10 mouse cellular contexts compared by ENCODE assay signal in the genomic region with DNA sequence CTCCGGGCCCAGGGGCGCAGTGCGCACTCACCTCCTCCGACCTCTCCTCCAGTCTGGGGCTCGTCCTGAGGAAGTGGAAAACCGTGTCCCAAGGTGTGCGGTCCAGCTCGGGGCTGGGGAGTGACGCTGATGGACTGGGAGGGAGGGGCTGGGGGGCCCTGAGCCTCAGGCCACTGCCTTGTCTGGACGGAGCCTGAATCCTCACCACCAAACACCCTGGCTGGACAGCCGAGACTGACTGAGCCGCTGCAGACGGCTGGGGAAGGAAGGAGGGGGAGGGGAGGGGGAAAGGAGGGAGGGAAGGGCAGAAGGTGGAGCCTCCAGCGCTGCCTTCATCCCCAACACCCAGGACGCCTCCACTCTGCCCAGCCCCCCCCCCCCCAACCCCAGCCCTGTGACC. TPM values are rescaled to one million over a fixed set of nuclear protein-coding genes. Genes with fewer than 3 reads are reported as not detected.
A peak's percentile ranks its signal among the peaks of the same experiment; 100 is the strongest.
DNase-seq lines count a peak whose midpoint lies in the region; ATAC-seq and TF ChIP-seq lines count a peak whose summit lies in the region.
"Had no signal": no experiment of that assay in that cellular context is flagged by ENCODE, and none has a peak within 500 bp of the region (broad histone marks: within the 10 kb centered on the region; RNA-seq: fewer than 3 reads in every experiment).

No protein-coding gene starts in this region.

- no peak for DNase-seq in heart, postnatal 0 days (ENCODE audit: low spot score)
- no peak for DNase-seq in heart, adult 8-10 months (ENCODE audit: low spot score)
- DNase-seq in hindbrain, embryonic 14.5 days (ENCODE audit: low spot score): no peak
- no peak for DNase-seq in urinary bladder, postnatal 25 days (ENCODE audit: low spot score)
- no peak for DNase-seq in ovary, postnatal 10 days (ENCODE audit: low spot score)
- DNase-seq: gastrocnemius, postnatal 14 days; liver, embryonic 13.5 days had no signal

- H3K4me1 ChIP-seq in heart, postnatal 0 days (ENCODE audit: control insufficient read depth, insufficient read depth): no peaks in the 10 kb centered on the region
- no peaks in the 10 kb centered on the region for H3K4me1 ChIP-seq in cortical plate, adult 2 months (ENCODE audit: control insufficient read depth, insufficient read depth, low read length)
- no peaks in the 10 kb centered on the region for H3K4me1 ChIP-seq in hindbrain, embryonic 14.5 days (replicated peaks; ENCODE audit: control insufficient read depth, insufficient read depth, low read length)
- peaks cover 15% of the 10 kb centered on the region; the same call in 1 of the 2 replicates for H3K4me1 ChIP-seq in neural tube, embryonic 15.5 days
- H3K4me1 ChIP-seq: liver, embryonic 13.5 days had no signal

- peak; percentile 63; the same call in 1 of the 2 replicates for TF ChIP-seq POLR2A in cortical plate, adult 2 months (IDR thresholded peaks at IDR 0.05; ENCODE audit: extremely low read depth, insufficient read depth, low read length)

- no peaks in the 10 kb centered on the region for H3K36me3 ChIP-seq in heart, postnatal 0 days (replicated peaks; ENCODE audit: control insufficient read depth, insufficient read depth, low read length)
- H3K36me3 ChIP-seq in hindbrain, embryonic 14.5 days (replicated peaks; ENCODE audit: control insufficient read depth, insufficient read depth): no peaks in the 10 kb centered on the region
- H3K36me3 ChIP-seq in neural tube, embryonic 15.5 days: no peaks in the 10 kb centered on the region
- H3K36me3 ChIP-seq: liver, embryonic 13.5 days had no signal

- H3K27ac ChIP-seq in heart, postnatal 0 days (ENCODE audit: low read depth): no peak overlapping the region
- 0 out of 2 replicates have a peak overlapping the region, but pooled peaks have one; percentile 32 for H3K27ac ChIP-seq in cortical plate, adult 2 months (ENCODE audit: insufficient read depth, low read length)
- no peak overlapping the region for H3K27ac ChIP-seq in hindbrain, embryonic 14.5 days
- no peak overlapping the region for H3K27ac ChIP-seq in neural tube, embryonic 15.5 days (replicated peaks)
- H3K27ac ChIP-seq: liver, embryonic 13.5 days had no signal

- 13% methylated on average over 14 of the region's 15 CpGs for WGBS in heart, postnatal 0 days
- WGBS in hindbrain, embryonic 14.5 days: 8% methylated on average over 13 of the region's 15 CpGs
- WGBS in neural tube, embryonic 15.5 days: 6% methylated on average over 15 of the region's 15 CpGs

- no peak for TF ChIP-seq CTCF in heart, postnatal 0 days (IDR thresholded peaks at IDR 0.05; ENCODE audit: low read depth)
- no peak for TF ChIP-seq CTCF in cortical plate, adult 2 months (IDR thresholded peaks at IDR 0.05; ENCODE audit: extremely low read depth, insufficient read depth, low read length)

- ATAC-seq in heart, postnatal 0 days (ENCODE audit: insufficient read depth, low read depth): no peak
- ATAC-seq in hindbrain, embryonic 14.5 days (ENCODE audit: low FRiP score): no peak
- no peak for ATAC-seq in neural tube, embryonic 15.5 days (ENCODE audit: low FRiP score)

- no peak overlapping the region for H3K9ac ChIP-seq in heart, postnatal 0 days (replicated peaks; ENCODE audit: low read depth, low read length)
- H3K9ac ChIP-seq in hindbrain, embryonic 14.5 days: 0 out of 2 replicates have a peak overlapping the region, but pooled peaks have one; percentile 28
- peak overlapping the region; percentile 21; the same call in 1 of the 2 replicates for H3K9ac ChIP-seq in neural tube, embryonic 15.5 days (replicated peaks)
- H3K9ac ChIP-seq: liver, embryonic 13.5 days had no signal

- H3K9me3 ChIP-seq in heart, postnatal 0 days (replicated peaks; ENCODE audit: control insufficient read depth, low read length): no peaks in the 10 kb centered on the region
- H3K9me3 ChIP-seq in hindbrain, embryonic 14.5 days (ENCODE audit: control insufficient read depth, low read length): no peaks in the 10 kb centered on the region
- H3K9me3 ChIP-seq in neural tube, embryonic 15.5 days (replicated peaks): no peaks in the 10 kb centered on the region
- H3K9me3 ChIP-seq: liver, embryonic 13.5 days had no signal

- peaks cover 64% of the 10 kb centered on the region for H3K27me3 ChIP-seq in heart, postnatal 0 days (ENCODE audit: control insufficient read depth, insufficient read depth, low read length)
- H3K27me3 ChIP-seq in hindbrain, embryonic 14.5 days (ENCODE audit: control insufficient read depth, insufficient read depth, low read length): peaks cover 43% of the 10 kb centered on the region
- peaks cover 40% of the 10 kb centered on the region for H3K27me3 ChIP-seq in neural tube, embryonic 15.5 days (replicated peaks)

- TF ChIP-seq EP300 in heart, postnatal 0 days (IDR thresholded peaks at IDR 0.05; ENCODE audit: low read depth): no peak

- no peak overlapping the region for H3K4me2 ChIP-seq in heart, postnatal 0 days (ENCODE audit: low read depth, low read length)
- no peak overlapping the region for H3K4me2 ChIP-seq in hindbrain, embryonic 14.5 days (replicated peaks)
- no peak overlapping the region for H3K4me2 ChIP-seq in neural tube, embryonic 15.5 days

- H3K4me3 ChIP-seq in heart, postnatal 0 days (ENCODE audit: low read depth, low read length): peak overlapping the region; percentile 19
- peak overlapping the region; percentile 36 for H3K4me3 ChIP-seq in cortical plate, adult 2 months (ENCODE audit: insufficient read depth, low read length)
- peak overlapping the region; percentile 23; the same call in 1 of the 2 replicates for H3K4me3 ChIP-seq in hindbrain, embryonic 14.5 days (replicated peaks; ENCODE audit: low read length)
- peak overlapping the region; percentile 26 for H3K4me3 ChIP-seq in neural tube, embryonic 15.5 days (replicated peaks)
- H3K4me3 ChIP-seq: liver, embryonic 13.5 days had no signal

RNA-seq across cellular contexts. Expression of a gene that starts 0.8 kb away (rescaled TPM):
- 0.31 and 0.53 TPM in 2 replicates for total RNA-seq in heart, postnatal 0 days (2014; rRNA removed; ENCODE audit: low replicate concordance)
- polyA plus RNA-seq in heart, postnatal 0 days (2015; fragmentation: Nextera tagmentation; extraction: Ambion mirVana): 0.12 and 0.34 TPM in 2 replicates
- total RNA-seq in heart, adult 8-10 months (2022): 1 to 10 TPM in 2 of 4 experiments, under 1 TPM in 2; 0.55 to 1.7 (median 0.94) TPM
- polyA plus RNA-seq in cortical plate, adult 2 months (2012; rRNA removed): 60.8 and 69.3 TPM in 2 replicates
- polyA plus RNA-seq in hindbrain, embryonic 14.5 days (2014; fragmentation: Nextera tagmentation; extraction: Ambion mirVana): 8.9 and 10.3 TPM in 2 replicates
- 11.6 and 13.4 TPM in 2 replicates for polyA plus RNA-seq in neural tube, embryonic 15.5 days (2015; fragmentation: Nextera tagmentation; extraction: Ambion mirVana)
- total RNA-seq: megakaryocyte-erythroid progenitor cell, adult 5-6 weeks had no signal

RNA-seq across cellular contexts. Expression of a gene that starts 23.2 kb away (rescaled TPM):
- 2.2 TPM in 1 of 2 replicates, not detected in the other for total RNA-seq in heart, postnatal 0 days (2014; rRNA removed; ENCODE audit: low replicate concordance)
- 8.8 and 10.7 TPM in 2 replicates for polyA plus RNA-seq in heart, postnatal 0 days (2015; fragmentation: Nextera tagmentation; extraction: Ambion mirVana)
- total RNA-seq in heart, adult 8-10 months (2022): 1 to 10 TPM; 1.6 to 2.7 (median 2.4) TPM
- 16.5 and 17.1 TPM in 2 replicates for polyA plus RNA-seq in cortical plate, adult 2 months (2012; rRNA removed)
- polyA plus RNA-seq in hindbrain, embryonic 14.5 days (2014; fragmentation: Nextera tagmentation; extraction: Ambion mirVana): 18.3 and 19.1 TPM in 2 replicates
- 11.3 and 12.6 TPM in 2 replicates for polyA plus RNA-seq in neural tube, embryonic 15.5 days (2015; fragmentation: Nextera tagmentation; extraction: Ambion mirVana)
- total RNA-seq: megakaryocyte-erythroid progenitor cell, adult 5-6 weeks had no signal

RNA-seq across cellular contexts. Expression of a gene that starts 23.4 kb away (rescaled TPM):
- total RNA-seq in heart, postnatal 0 days (2014; rRNA removed; ENCODE audit: low replicate concordance): 50.2 and 84.8 TPM in 2 replicates
- polyA plus RNA-seq in heart, postnatal 0 days (2015; fragmentation: Nextera tagmentation; extraction: Ambion mirVana): 271 and 286 TPM in 2 replicates
- 100 to 1,000 TPM; 124 to 149 (median 135) TPM for total RNA-seq in heart, adult 8-10 months (2022)
- polyA plus RNA-seq in cortical plate, adult 2 months (2012; rRNA removed): 131 and 134 TPM in 2 replicates
- polyA plus RNA-seq in hindbrain, embryonic 14.5 days (2014; fragmentation: Nextera tagmentation; extraction: Ambion mirVana): 273 and 298 TPM in 2 replicates
- 248 and 249 TPM in 2 replicates for polyA plus RNA-seq in neural tube, embryonic 15.5 days (2015; fragmentation: Nextera tagmentation; extraction: Ambion mirVana)

RNA-seq across cellular contexts. Expression of a gene that starts 55.6 kb away (rescaled TPM):
- 45.9 and 52.9 TPM in 2 replicates for total RNA-seq in heart, postnatal 0 days (2014; rRNA removed; ENCODE audit: low replicate concordance)
- polyA plus RNA-seq in heart, postnatal 0 days (2015; fragmentation: Nextera tagmentation; extraction: Ambion mirVana): 13.2 and 19.0 TPM in 2 replicates
- total RNA-seq in heart, adult 8-10 months (2022): 10 to 100 TPM; 41.2 to 42.2 (median 41.5) TPM
- 25.0 and 27.6 TPM in 2 replicates for polyA plus RNA-seq in cortical plate, adult 2 months (2012; rRNA removed)
- 12.9 and 14.3 TPM in 2 replicates for polyA plus RNA-seq in hindbrain, embryonic 14.5 days (2014; fragmentation: Nextera tagmentation; extraction: Ambion mirVana)
- polyA plus RNA-seq in neural tube, embryonic 15.5 days (2015; fragmentation: Nextera tagmentation; extraction: Ambion mirVana): 11.6 and 12.2 TPM in 2 replicates
